Mouse (Mus musculus): ENCODE measurements around the gene Olfml1.

The Olfml1 gene

GRCm38 (mm10) chr7:107567261-107567671 lies at the start of gene Olfml1:
TSS of gene Olfml1 (plus strand) at chr7:107567446.
- DNase-seq, result no peak

GRCm38 (mm10) chr7:107519256-107520025 lies 47.8 kb upstream of the Olfml1 start:
- peak; percentile 61 to 75 for DNase-seq

GRCm38 (mm10) chr7:107521411-107521810 lies 45.8 kb upstream of the Olfml1 start:
- no peak for DNase-seq

- peak; percentile 78 to 88 for DNase-seq
These were observed 40.9 kb upstream of the Olfml1 start for GRCm38 (mm10) chr7:107526299-107526698.

- no peak for DNase-seq
These were observed 39.0 kb upstream of the Olfml1 start for GRCm38 (mm10) chr7:107528169-107528772.

- DNase-seq, result no peak
These were observed 37.9 kb upstream of the Olfml1 start for GRCm38 (mm10) chr7:107529364-107529763.

- no peak for DNase-seq
These were observed 31.9 kb upstream of the Olfml1 start for GRCm38 (mm10) chr7:107535311-107535710.

- DNase-seq, result no peak
These were observed 30.7 kb upstream of the Olfml1 start for GRCm38 (mm10) chr7:107536516-107536915.

- DNase-seq, result no peak
These were observed 27.2 kb upstream of the Olfml1 start for GRCm38 (mm10) chr7:107540034-107540433.

- DNase-seq, result peak; percentile 49 to 70
These were observed 22.2 kb upstream of the Olfml1 start for GRCm38 (mm10) chr7:107545011-107545410.

- DNase-seq, result no peak
These were observed 19.4 kb upstream of the Olfml1 start for GRCm38 (mm10) chr7:107547872-107548271.

- no peak for DNase-seq
These were observed 13.8 kb upstream of the Olfml1 start for GRCm38 (mm10) chr7:107553461-107553860.

- DNase-seq, result peak; percentile 35 to 66
These were observed 11.3 kb upstream of the Olfml1 start for GRCm38 (mm10) chr7:107555906-107556305.

- DNase-seq, result no peak
These were observed 6.6 kb upstream of the Olfml1 start for GRCm38 (mm10) chr7:107560675-107561074.

- no peak for DNase-seq
These were observed 5.7 kb upstream of the Olfml1 start for GRCm38 (mm10) chr7:107561584-107561983.

- no peak for DNase-seq
These were observed 3.5 kb upstream of the Olfml1 start for GRCm38 (mm10) chr7:107563727-107564126.

GRCm38 (mm10) chr7:107567674-107568073 lies 428 bp downstream of the Olfml1 start:
- DNase-seq, result no peak

- DNase-seq, result peak; percentile 43 to 56
These were observed 1.7 kb downstream of the Olfml1 start for GRCm38 (mm10) chr7:107568971-107569370.

- DNase-seq, result no peak
These were observed 6.6 kb downstream of the Olfml1 start for GRCm38 (mm10) chr7:107573856-107574255.

- DNase-seq, result no peak
These were observed 7.0 kb downstream of the Olfml1 start for GRCm38 (mm10) chr7:107574276-107574675.

GRCm38 (mm10) chr7:107592641-107593040 lies 25.4 kb downstream of the Olfml1 start:
- DNase-seq, result no peak

- no peak for DNase-seq
These were observed 26.7 kb downstream of the Olfml1 start for GRCm38 (mm10) chr7:107593904-107594303.

- peak; percentile 46 to 66 for DNase-seq
These were observed 27.1 kb downstream of the Olfml1 start for GRCm38 (mm10) chr7:107594325-107594856.

GRCm38 (mm10) chr7:107594857-107595402 lies 27.7 kb downstream of the Olfml1 start, which contains the start of gene Ppfibp2:
TSS of gene Ppfibp2 (plus strand) at chr7:107595207.
- DNase-seq, result peak; percentile 75 to 86
